Mouse (Mus musculus) embryonic fibroblast, embryonic 13.5 days (primary cell): Measurements from ENCODE around the gene Fbn1. TPM values are rescaled to one million over a fixed set of nuclear protein-coding genes. Genes with fewer than 3 reads are reported as not detected.

Experiments used
- H3K27ac ChIP-seq: 2 replicates; pipeline ENCODE4 v1.5.1; 2012; ENCODE audit warnings: low read length, control low read depth, inconsistent platforms; ENCODE audit not compliant: insufficient read depth
- H3K4me1 ChIP-seq: 2 replicates; pipeline ENCODE4 v1.6.1; 2011; ENCODE audit warnings: low read length; ENCODE audit not compliant: control insufficient read depth, insufficient read depth
- H3K4me3 ChIP-seq: 2 replicates; pipeline ENCODE4 v1.5.1; 2011; ENCODE audit warnings: mild to moderate bottlenecking, control low read depth, low read length; ENCODE audit not compliant: insufficient read depth
- CTCF ChIP-seq: IDR thresholded peaks from 2 replicates; pipeline ENCODE4 v1.5.1; 2011; ENCODE audit warnings: mild to moderate bottlenecking, control low read depth, low read length, moderate library complexity, borderline replicate concordance; ENCODE audit not compliant: insufficient read depth
- POLR2A ChIP-seq: IDR thresholded peaks from 2 replicates; pipeline ENCODE4 v1.6.1; 2011; ENCODE audit warnings: low read depth, mild to moderate bottlenecking, control low read depth, low read length, moderate library complexity
- polyA plus RNA-seq: library from polyadenylated mRNA; stranded (reverse); fragments of >200 nt; gene quantifications from 2 replicates; pipeline ENCODE4 v1.2.4, GENCODE M21; 2011; ENCODE audit warnings: low read depth; ENCODE audit not compliant: missing spikeins, insufficient read length

Fbn1 gene
- polyA plus RNA-seq, 1 experiment = 598 TPM

DNA sequence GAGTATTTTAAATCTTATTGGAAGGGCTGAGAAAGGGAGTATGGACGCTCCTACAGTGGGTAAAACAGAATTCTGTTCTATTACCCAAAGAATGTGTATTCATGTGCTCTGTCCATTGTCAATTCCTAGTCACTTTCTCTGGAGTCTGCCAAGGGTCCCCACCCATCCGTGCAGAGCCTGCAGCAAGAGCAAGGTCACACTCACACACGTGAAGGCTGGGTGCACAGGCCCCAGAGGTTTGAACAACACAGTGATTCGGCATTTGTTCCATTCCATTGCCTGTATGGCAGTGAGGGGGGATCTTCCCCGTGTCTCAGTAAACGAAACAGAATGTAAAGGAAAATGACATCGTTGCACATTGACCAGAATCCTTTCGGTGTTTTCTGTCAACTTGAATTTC lies 69.4 kb downstream of the Fbn1 start:
- Histone ChIP-seq H3K27ac (peak overlapping the region; percentile 67), H3K4me3 (no peak overlapping the region), H3K4me1 (peaks cover 18% of the 10 kb centered on the region)
- no peak for TF ChIP-seq POLR2A
- no peak for TF ChIP-seq CTCF

DNA sequence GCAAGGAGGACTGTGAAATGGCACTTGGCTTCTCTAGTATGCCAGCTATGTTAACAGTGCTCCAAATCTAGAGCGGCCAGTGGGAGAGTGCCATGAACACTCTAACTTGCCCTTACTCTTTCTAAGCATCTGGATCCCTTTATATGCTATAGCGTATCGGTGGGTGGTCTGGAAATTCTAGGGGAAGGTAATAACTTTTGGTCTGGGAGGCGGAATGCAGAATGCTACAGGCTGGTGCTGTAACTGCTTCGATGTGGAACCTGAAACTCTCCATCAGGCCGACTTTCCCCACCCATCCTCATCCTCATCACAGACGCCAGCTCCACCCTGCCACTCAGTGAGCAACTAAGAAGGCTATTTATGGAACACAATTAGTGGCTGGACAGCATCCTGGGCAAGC lies 71.6 kb downstream of the Fbn1 start:
- H3K4me3 ChIP-seq = no peak overlapping the region
- TF ChIP-seq POLR2A = no peak
- TF ChIP-seq CTCF = no peak
- H3K4me1 ChIP-seq = peaks cover 18% of the 10 kb centered on the region
- H3K27ac ChIP-seq = peak overlapping the region; percentile 30; the same call in 1 of the 2 replicates

DNA sequence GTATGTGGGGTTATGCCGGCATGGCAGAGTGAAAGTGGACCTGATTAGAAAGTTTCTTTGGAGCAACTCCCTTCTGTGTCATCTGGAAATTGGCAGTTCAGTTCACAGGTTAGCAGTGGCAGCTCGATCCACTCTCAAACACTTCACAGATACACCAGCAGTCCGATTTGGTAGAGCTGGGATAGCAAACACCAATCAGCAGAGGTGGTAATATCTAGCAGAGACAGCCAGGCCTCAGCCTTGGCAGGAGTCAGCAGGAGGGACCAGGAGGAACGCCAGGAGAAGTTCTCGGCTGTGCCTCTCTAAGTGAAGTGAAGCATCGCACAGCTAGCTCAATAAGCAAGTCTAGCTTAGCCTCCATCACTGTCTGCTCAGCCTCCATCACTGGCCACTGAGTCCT lies 74.3 kb downstream of the Fbn1 start:
- Histone ChIP-seq H3K4me3 (no peak overlapping the region), H3K4me1 (peaks cover 14% of the 10 kb centered on the region), H3K27ac (no peak overlapping the region)
- TF ChIP-seq POLR2A (no peak), CTCF (no peak)

DNA sequence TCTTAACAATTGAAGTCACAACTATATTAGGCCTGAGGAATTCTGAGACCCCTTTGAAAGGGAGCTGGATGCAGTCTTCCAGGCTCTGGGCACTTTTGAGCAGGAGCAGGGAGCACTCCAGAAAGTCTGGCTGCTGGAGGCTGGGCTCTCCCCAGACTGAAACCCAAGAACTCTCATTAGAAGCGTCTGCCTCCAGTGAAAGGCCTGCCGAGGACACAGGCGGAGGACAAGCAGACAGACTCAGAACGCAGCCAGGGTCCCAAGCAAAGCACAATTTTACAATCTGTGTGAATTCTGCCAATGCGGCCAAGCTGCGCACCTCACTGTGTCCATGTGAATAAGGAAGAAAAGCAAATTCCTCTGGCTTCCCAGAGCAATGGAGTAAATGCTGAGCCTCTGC lies 76.3 kb downstream of the Fbn1 start:
- Histone ChIP-seq H3K27ac (no peak overlapping the region), H3K4me3 (no peak overlapping the region), H3K4me1 (peaks cover 13% of the 10 kb centered on the region)
- no peak for TF ChIP-seq CTCF
- no peak for TF ChIP-seq POLR2A

DNA sequence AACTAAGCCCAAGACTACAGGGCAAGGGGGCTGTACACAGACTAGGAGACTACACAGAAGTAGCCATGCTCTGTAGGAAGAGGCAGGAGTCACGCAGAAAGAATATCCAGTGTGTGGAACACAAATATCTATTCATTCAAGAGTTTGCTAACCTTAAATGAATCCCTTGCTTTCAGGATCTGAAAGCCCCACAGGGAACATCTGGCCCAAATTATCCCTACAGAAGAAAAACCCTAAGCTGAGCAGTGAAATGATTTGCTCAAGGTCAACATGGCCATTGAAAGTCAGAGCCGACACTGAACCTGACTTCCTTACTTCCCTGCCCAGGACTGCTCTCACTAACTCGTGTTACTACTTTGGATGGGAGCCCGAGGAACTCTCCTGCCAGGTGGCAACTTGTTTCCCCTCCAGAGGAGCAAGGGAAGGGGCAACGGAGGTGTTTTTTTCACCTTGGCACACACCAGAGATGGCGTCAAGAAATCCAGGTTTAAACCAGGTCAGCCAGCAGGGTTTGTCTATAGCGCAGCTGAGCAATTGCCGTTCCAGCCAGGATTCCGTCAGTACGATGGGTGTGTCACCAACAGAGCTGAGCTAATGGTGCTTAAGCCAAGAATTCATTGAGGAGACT lies 78.9 kb downstream of the Fbn1 start:
- Histone ChIP-seq H3K27ac (0 out of 2 replicates have a peak overlapping the region, but pooled peaks have one; percentile 8), H3K4me3 (no peak overlapping the region), H3K4me1 (peaks cover 10% of the 10 kb centered on the region)
- no peak for TF ChIP-seq CTCF
- TF ChIP-seq POLR2A = no peak

DNA sequence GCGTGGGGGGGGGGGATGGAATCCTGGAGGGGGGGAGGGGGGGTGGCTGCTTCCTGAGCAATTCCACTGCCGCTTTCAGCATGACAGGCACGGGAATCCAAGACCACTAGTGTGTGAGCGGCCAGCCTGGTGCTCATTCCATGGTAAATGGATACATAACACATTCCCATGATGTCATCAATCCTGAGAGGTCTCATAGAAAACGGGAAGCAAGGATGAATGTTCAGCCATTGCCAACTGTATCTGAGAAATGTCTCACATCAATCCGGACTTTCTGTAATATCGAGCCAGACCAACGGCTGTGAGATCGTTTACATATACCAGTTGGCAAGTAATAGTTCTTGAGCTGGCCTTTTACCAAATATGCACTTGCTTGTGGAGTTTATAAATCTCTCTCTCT lies 87.2 kb downstream of the Fbn1 start:
- no peak overlapping the region for H3K4me3 ChIP-seq
- no peak for TF ChIP-seq CTCF
- no peak for TF ChIP-seq POLR2A
- peak overlapping the region; percentile 49 for H3K27ac ChIP-seq
- H3K4me1 ChIP-seq = no peaks in the 10 kb centered on the region; the same call in 1 of the 2 replicates

DNA sequence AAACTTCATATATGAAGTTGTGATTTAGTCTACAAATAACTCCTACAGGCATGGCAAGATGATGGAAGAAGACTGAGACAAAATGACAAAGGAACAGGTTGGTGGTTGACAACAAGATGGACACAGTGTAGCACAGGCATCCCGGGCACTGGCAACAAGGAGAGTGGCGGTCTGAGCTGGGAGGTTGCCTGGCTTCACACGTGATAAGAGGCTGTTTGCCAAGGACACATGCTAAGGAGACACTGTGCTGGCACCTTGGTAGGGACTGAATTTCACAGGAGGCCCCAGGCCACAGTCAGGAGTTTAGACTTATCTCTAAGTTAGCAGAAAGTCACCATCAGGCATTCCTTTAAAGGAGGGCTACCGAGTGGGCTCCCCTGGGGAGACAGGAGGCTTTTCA lies 88.1 kb downstream of the Fbn1 start:
- H3K27ac ChIP-seq = no peak overlapping the region
- TF ChIP-seq CTCF (no peak), POLR2A (no peak)
- no peak overlapping the region for H3K4me3 ChIP-seq
- no peaks in the 10 kb centered on the region; the same call in 1 of the 2 replicates for H3K4me1 ChIP-seq

DNA sequence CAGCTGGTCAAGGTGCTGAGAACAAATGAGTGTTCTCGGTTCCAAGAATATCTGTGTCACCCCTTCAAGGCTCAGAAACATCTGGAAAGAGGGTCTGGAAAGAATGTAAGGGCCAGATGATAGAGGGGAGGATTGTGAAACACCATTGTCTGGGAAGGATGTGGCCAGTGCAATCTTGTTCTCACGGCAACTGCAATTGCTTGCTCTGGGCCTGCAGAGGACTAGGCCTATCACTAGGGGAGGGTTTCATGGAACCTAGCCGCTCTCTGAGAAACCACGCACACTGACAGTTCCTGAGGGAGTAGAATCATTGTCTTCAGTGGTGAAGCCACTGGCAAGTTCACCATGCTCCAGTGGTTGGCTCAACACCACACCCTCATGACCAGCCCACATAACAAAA lies 89.2 kb downstream of the Fbn1 start:
- Histone ChIP-seq H3K27ac (no peak overlapping the region), H3K4me3 (no peak overlapping the region), H3K4me1 (no peaks in the 10 kb centered on the region; the same call in 1 of the 2 replicates)
- no peak for TF ChIP-seq POLR2A
- no peak for TF ChIP-seq CTCF

DNA sequence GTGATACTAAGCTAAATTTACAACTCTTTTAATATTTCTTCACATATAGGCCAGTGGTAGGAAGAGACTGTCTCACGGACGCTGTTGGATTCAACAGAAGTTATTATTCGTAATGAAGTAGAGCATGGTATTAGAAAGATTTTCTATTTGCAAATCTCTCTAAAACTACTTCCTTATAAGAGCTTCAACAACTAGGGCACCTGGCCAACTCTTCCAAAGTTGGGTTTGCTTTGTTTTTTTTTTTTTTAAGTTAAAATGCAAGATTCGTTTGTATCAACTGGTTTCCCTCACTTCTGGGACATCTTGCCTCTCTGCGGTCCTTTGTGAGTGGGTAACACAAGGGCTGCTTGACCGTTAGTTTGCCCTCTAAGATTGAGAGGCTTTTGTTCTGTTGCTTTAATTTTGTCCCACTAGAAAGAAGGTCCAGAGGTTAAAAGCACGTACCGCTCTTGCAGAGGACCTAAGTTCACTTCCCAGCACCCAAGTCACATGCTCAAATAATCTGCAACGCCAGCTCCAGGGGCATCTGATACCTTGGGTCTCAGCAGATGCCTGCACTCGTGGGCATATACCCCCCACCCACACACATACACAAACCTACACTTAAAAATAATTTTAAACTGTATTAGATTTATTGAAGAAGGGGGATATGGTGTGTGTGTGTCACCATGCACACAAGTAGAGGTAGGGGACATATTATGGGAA lies 91.1 kb downstream of the Fbn1 start:
- no peak for TF ChIP-seq POLR2A
- no peak for TF ChIP-seq CTCF
- H3K4me1 ChIP-seq = no peaks in the 10 kb centered on the region; the same call in 1 of the 2 replicates
- no peak overlapping the region for H3K4me3 ChIP-seq
- H3K27ac ChIP-seq = no peak overlapping the region

DNA sequence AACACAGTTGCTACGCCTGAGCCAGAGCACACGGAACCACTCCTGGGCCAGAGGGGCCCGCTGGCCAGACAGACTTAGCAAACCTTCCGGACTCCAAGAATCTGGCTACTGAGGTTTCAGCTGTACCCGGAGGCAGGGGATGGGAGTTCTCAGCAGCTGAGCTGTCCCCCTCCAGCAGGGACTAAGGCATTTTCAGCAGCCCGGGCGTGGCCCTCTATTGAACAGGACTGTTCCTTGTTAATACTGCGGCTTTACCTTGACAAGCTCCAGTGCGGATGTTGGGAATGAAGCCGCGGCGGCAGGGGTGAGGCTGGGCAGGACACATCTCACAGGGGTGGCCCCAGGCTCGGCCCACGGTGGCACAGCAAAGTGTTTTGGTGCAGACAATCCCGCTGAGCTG lies 95.4 kb downstream of the Fbn1 start:
- Histone ChIP-seq H3K4me3 (no peak overlapping the region), H3K4me1 (no peaks in the 10 kb centered on the region), H3K27ac (no peak overlapping the region)
- no peak for TF ChIP-seq CTCF
- TF ChIP-seq POLR2A = no peak

DNA sequence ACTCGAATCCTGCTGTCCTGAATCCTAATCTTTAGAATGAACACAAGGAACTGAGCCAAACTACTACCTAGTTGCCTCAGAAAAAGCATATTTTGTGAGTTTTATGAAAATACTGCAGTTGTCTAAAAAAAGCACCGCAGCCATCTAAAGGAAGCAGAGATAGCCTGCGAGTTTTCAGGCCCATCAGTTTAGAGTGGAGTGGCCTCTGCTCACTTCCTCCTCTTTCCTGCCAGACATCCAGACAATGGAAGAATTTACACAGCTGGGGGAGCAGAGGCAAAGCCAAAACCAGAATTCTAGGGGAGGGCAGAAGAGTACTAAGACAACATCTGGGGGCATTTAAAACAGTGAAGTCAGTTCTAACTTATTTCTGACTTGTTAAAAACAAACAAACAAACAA lies 96.0 kb downstream of the Fbn1 start:
- no peak overlapping the region for H3K4me3 ChIP-seq
- no peak overlapping the region for H3K27ac ChIP-seq
- TF ChIP-seq POLR2A (no peak), CTCF (no peak)
- no peaks in the 10 kb centered on the region for H3K4me1 ChIP-seq
